Mouse (Mus musculus): Measurements from ENCODE around the gene Nfib.

DNA sequence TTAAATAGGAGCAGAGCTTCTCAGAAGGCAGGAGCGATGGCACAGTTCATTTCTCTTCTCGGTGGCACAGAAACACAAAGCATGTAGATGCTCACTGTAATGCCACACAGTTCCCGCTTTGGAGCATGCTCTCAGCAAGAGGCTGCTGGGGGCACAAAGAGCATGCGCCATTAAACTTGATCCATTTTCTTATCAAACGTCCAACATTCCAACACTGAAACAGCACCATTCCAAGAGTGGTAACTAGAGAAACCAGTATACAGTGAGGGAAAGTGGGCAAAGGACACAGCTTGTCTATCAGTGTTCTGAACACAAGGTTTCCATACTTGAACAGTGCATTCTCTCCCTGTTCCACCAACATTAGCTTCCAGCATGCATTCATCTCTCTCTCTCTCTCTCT, 206.3 kb downstream of the Nfib start:
- TF ChIP-seq CTCF (IDR thresholded peaks at IDR 0.05; ENCODE audit: low read depth) (no peak), EP300 (IDR thresholded peaks at IDR 0.05; ENCODE audit: low read depth) (no peak)

Data from liver, embryonic 14.5 days (tissue).